Mouse (Mus musculus): ENCODE results near the gene Tmem222. TPM values are rescaled to one million over a fixed set of nuclear protein-coding genes. Genes with fewer than 3 reads are reported as not detected.
A peak's percentile ranks its signal among the peaks of the same experiment; 100 is the strongest.

Tmem222 gene
- total RNA-seq (2015) (34.2 and 38.5 TPM in 2 replicates), total RNA-seq (2017) (13.3 and 15.0 TPM in 2 replicates)

GRCm38 (mm10) chr4:133277104-133278026, at the start of gene Tmem222:
Gene Tmem222 (minus strand): TSS chr4:133277792.
- ATAC-seq (ENCODE audit: poor library complexity, severe bottlenecking) = peak; percentile 95

DNA sequence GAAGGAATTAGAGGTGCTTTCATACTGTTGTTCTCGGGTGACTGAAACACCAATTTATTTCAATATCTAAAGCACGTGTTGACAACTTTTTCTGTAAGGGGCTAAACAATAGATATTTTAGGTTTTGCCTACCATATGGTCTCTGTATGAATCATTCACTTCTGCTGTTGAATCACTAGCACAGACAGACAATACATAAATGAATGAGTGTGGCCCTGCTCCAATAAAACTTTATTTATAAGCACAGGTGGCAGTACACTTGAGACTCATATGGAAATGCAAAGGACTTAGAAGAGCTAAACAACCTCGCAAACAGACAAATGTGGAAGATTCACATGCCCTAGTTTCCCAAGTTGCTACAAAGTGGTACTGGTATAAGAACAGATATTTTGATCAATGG, 42.1 kb upstream of the Tmem222 start:
- no peak for ATAC-seq (ENCODE audit: poor library complexity, severe bottlenecking)

DNA sequence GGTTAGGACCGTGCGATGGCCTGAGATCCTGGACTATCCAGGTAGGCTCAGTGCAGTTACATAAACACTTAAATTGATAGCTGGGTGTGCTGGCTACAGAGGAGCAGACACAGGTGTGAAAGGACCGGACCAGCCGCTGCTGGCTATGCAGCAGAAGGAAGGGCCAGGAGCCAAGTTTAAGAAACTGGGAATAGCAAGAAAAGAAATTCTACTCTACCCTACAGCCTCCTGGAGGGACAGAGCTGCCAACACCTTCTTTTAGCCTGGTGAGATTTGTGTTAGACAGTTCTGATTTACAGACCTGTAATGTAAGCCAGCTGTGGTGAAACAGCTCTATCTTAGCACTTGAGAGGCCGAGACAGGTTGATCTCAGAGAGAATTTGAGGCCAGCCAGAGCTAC, 38.4 kb upstream of the Tmem222 start:
- ATAC-seq (ENCODE audit: poor library complexity, severe bottlenecking) = no peak

DNA sequence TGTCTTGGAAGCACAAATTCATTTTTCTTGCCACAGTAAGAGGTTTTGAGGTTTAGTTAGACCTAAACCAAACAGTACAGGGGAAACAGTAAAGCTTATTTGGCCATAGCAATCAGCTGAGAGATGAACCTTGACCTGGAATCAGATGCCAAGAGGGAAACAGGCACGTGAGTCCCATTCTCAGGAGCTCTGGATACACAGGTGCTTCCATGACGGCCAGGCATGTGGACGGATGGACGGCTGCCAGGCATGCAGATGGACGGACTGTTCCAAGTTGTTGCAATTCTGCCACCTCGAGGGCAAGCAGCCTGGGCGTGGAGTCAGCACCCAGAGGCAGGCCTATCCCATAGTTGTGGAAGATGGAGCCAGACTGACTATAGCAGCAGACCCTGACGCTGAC, 37.3 kb upstream of the Tmem222 start:
- ATAC-seq (ENCODE audit: poor library complexity, severe bottlenecking) = no peak

DNA sequence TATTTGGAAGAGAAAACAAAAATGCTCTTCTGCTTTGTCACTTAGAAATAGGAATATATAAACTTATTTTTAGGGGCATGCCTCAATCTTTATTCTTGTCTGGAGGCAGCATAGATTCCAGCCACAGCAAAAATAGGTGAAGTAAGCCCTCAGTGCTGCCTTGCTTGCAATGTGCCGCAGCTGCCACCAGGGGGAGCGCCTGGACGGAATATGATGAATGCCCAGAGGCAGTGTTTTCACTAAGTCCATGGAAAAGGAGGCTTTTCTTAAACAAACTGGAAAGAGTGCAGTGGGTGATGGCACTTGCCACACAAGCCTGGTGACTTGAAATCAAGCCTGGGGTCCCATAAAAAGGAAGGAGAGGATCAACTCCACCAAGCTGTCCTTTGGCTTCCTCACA, 32.4 kb upstream of the Tmem222 start:
- peak; percentile 82 for ATAC-seq (ENCODE audit: poor library complexity, severe bottlenecking)

DNA sequence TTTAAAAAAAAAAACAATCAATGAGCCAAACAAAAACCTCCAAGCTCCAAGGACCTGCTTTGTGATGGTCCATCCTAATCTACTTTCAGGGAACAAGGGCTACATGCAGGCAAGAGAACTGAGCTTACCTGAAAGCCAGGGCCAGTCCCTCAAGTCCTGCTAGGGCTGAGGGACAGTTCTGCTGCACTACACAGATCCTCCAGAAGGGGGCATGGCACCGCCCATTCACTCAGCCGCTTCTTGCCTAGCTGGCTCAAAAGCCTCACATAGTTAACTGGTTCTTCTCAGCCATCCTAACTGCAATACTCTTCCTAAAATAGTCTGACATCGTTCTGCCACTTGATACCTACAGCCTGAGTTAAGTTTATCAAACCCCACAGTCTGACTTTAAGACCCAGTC, 29.7 kb upstream of the Tmem222 start:
- ATAC-seq (ENCODE audit: poor library complexity, severe bottlenecking) = peak; percentile 76

- ATAC-seq (ENCODE audit: poor library complexity, severe bottlenecking) = no peak
These were observed 28.2 kb upstream of the Tmem222 start for GRCm38 (mm10) chr4:133305825-133306224.

DNA sequence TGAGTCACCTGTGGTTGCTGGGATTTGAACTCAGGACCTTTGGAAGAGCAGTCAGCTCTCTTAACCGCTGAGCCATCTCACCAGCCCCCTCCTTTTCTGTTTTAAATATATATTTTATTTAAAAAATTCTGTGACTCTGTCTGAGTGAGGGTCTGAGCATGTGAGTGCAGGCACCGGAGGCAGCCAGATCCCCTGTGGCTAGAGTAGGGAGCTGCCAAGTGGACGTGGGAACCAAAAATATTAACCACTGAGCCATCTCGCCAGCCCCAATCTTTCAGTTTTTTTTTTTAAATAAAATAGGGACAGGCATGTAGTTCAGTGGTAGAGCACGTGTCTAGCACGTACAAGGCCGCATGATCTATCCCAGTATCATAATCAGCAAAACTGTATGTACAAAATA, 27.2 kb upstream of the Tmem222 start:
- no peak for ATAC-seq (ENCODE audit: poor library complexity, severe bottlenecking)

- ATAC-seq (ENCODE audit: poor library complexity, severe bottlenecking) = no peak
These were observed 25.1 kb upstream of the Tmem222 start for GRCm38 (mm10) chr4:133302668-133303067.

- ATAC-seq (ENCODE audit: poor library complexity, severe bottlenecking) = peak; percentile 65; the same call in 1 of the 2 replicates
These were observed 24.2 kb upstream of the Tmem222 start for GRCm38 (mm10) chr4:133301802-133302201.

DNA sequence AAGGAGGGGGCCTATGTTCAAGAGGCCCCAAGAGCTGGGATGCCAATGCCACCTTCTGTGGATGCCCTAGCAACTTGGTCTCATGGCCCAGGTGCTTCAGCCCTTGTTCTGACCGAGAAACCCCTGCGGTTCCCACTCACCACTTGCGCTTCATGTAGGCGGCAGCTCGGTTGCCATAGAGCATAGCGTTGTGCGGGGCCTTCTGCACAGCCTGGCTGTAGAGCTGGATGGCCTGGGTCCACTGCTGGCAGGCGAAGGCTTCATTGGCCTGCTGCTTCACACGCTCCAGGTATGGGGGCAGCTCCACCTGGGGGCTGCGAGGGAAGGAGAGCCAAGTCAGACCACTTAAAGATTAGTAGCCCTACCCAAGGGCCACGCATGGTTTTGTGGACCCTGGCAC, 22.8 kb upstream of the Tmem222 start:
- ATAC-seq (ENCODE audit: poor library complexity, severe bottlenecking) = no peak

DNA sequence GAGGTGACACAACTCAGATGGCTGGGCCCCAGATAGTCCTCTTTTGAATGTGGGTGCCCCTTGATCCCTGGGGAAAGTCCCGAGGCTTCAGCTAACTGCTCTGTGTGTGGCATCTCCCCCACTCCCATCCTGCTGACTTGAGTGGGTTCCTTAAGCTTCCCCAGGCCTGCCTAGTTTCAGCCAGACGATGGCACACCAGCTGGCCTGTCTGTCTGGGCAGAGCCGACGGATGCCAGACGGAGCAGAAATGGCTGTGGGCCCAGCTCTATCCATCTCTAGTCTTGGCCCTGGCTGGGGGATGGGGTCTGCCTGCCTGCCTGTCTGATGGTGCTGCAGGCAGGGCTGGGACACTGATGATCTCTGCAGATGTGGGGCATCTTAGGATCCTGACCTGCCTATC, 22.1 kb upstream of the Tmem222 start:
- ATAC-seq (ENCODE audit: poor library complexity, severe bottlenecking) = no peak

DNA sequence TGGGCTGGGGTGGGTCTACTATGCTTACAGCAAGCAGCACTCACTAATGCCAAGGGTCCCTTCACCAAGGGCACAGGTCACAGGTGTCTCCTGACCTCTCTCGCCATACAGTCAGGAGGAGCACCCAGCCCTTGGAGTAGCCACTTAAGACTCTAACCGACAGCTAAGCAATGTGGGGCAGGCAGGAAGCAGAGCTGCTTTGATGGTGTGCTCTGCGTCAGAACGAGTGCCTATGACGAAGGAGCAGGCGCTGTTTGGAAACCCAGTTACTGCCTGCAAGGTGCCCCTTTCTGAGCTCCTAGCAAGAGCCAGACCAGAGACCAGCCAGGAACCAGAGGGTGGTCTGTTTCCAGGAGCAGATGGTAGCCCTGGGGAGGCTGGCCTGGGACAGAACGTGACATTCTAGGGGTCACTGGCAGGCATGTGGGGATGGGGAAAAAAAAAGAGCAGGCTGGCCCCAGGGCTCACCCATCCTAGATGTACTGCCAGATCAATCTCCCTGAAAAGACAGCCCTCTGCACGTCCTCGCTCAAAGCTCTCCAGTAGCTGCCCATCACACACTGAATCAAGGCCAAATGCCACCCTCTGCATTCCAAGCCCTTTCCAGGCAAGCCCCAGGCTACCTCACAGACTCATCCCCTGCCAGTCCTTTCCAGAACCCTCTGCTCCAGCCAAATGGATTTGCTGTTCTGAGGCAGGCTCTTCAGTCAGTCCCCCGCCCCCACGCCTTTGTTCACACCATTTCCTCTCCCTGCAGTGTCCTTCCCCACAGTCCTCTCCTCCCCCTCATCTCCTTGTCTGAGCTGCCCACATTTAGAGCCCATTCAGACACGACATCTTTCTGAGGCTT, 21.1 kb upstream of the Tmem222 start:
- ATAC-seq (ENCODE audit: poor library complexity, severe bottlenecking) = no peak

DNA sequence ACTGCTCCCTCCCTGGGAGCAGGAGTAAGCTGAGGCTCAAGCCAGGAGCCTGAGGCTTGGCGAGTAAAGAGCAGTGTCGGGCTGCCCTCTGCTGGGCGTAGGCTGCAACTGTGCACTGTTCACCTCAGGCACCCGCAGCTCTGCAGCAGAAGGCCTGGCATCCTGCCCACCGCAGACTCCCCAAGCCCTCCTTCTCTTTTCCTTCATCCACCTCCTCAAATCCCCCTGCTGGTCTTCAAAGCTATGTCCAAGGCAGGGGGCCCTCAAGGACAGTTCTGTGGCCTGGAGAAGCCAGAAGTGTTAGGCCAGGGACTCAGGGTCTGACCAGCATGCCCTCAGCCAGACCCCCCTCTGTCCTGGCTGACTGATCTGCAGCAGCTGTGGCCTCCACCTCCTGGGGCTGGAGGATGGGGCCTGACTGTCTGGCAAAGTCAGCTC, 20.2 kb upstream of the Tmem222 start:
- ATAC-seq (ENCODE audit: poor library complexity, severe bottlenecking) = peak; percentile 91

- no peak for ATAC-seq (ENCODE audit: poor library complexity, severe bottlenecking)
These were observed 19.8 kb upstream of the Tmem222 start for GRCm38 (mm10) chr4:133297360-133297759.

GRCm38 (mm10) chr4:133294084-133294483, 16.5 kb upstream of the Tmem222 start:
- ATAC-seq (ENCODE audit: poor library complexity, severe bottlenecking) = no peak

GRCm38 (mm10) chr4:133292901-133293843, 15.6 kb upstream of the Tmem222 start:
- ATAC-seq (ENCODE audit: poor library complexity, severe bottlenecking) = no peak

GRCm38 (mm10) chr4:133292405-133292804, 14.8 kb upstream of the Tmem222 start:
- ATAC-seq (ENCODE audit: poor library complexity, severe bottlenecking) = no peak

GRCm38 (mm10) chr4:133291255-133291654, 13.7 kb upstream of the Tmem222 start:
- ATAC-seq (ENCODE audit: poor library complexity, severe bottlenecking) = no peak

DNA sequence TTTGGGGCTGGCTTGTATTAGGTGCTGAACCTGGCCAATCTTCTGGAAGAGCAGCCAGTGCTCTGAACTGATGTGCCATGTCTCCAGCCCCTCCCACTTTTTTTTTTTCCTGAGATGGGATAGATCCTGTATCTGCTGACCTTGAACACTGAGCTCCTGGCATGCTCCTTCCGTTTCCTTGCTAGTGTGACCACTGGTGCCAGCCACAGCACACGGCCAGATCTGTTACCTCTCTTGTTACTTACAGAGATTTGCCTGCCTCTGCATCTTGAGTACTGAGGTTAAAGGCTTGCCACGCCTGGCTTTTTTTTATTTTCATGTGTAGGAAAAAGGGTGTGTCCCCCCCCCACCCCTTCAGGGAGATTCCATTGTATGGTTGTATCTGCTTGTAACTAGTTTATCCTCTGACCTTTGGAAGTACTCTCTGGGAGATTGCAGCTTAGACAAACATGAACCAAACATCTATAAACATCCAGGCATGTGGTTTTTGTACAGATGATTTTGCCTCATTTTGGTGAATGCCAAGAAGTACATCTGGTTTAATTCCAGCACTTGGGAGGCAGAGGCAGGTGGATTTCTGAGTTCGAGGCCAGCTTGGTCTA, 9.0 kb upstream of the Tmem222 start:
- ATAC-seq (ENCODE audit: poor library complexity, severe bottlenecking) = no peak
